Mouse (Mus musculus) hindlimb bud, embryonic 11.5 days (tissue): ENCODE results near the gene Tmtc1.

ENCODE experiments used
- DNase-seq: peaks from one replicate; pipeline ENCODE4 v3.0.0-alpha.2; 2012; ENCODE audit warnings: low read depth, low spot score; ENCODE audit errors: extremely low spot score

The Tmtc1 gene

DNA sequence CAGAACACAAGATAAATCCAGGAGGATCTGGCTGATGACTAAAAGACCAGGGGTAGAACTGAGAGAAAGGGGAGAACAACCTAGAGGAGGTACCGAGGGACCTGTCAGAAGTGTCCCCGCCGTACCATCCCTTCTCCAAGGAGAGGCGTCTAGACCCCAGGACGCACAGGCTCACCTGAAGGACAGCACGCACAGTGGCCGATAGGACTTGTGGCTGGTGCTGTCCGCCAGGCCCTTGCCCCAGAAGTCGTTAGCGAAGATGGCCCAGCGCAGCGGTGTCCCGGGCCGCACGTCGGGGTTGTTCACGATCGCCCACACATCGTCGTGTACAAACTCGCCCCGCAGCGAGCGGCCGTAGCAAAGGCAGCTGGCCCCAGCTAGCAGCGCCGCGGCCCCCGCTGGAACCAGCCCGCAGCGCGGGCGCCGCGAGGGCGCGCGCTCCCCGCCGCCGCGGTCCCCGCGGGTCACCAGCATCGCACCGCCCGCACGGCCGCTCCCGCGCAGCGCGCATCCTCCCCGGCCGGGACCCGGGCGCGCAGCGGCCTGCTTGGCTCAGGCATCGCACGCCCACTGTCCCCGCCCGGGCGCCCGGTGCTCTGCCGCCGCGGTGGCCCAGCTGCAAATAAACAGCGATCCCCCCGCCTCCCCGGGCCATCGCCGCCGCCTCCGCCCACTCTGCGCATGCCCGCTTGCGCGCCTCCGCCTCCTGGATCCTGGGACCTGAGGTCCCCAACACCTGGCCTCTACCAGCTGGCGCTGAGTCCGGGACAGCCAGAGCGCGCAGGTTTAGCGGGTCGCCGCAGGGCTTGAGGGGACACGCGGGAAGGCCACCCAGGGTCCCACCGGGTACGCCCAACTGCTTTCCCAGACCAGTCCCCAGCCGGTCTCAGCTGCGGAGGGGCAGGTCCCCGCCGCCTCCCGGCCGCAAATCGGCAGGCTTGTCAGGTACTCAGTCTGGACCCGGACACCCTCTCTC is at the start of gene Tmtc1:
Tmtc1 (minus strand) TSS at position 664 of the 976 bp plus-strand sequence.
- DNase-seq: no peak

DNA sequence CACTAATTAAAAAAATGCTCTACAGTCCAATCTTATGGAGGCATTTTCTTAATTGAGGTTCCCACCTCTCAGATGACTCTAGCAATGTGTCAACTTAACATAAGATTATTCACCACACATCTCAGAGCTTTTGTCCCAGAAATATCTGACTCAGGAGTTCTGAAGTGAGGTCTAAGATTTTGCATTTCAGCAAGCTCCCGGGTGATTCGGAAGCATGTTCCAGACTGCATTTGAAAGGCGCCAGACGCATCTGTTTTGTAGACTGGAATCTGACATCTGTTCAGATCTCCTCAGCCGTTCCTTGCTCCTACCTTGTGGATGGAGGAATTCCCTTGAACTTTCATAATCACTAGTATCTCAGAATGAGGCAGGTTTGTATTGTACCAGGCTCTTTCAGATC is 47.7 kb upstream of the Tmtc1 start:
- DNase-seq: no peak

DNA sequence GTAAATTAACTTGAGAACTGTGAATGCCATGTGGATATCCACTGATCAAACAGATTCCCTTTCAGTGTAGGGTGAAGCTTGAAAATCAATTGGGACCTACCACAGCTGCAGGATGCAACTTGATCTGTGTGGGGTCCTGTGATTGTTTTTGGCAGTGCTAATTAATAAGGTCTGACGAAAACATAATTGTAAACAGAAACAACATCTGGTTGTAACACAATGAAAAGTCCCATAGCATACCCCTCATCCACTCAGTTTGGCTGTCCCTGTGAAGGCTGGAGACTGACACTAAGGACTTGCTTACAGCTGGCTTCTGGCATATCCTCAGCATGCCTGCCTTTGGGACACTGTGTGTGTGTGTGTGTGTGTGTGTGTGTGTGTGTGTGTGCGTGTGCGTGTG is 42.6 kb upstream of the Tmtc1 start:
- DNase-seq: no peak

DNA sequence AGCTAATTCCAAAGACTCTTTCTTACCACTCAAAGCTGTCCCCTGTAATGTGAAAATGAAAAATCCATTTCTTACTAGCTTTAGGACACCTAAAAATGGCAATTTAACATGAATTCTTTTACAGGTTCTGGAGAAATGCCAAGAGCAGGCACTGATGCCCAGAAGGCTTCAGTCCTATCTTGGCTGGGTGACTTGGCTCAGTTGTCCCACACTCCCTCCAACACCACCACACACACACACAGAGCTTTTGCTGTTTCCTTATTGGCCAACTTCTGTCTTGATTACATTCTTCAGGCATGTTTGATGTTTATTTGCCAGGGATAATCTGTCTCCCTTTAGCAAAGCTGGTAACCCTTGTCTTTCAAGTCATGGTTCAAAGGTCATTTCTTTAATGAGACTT is 37.7 kb upstream of the Tmtc1 start:
- no peak for DNase-seq

DNA sequence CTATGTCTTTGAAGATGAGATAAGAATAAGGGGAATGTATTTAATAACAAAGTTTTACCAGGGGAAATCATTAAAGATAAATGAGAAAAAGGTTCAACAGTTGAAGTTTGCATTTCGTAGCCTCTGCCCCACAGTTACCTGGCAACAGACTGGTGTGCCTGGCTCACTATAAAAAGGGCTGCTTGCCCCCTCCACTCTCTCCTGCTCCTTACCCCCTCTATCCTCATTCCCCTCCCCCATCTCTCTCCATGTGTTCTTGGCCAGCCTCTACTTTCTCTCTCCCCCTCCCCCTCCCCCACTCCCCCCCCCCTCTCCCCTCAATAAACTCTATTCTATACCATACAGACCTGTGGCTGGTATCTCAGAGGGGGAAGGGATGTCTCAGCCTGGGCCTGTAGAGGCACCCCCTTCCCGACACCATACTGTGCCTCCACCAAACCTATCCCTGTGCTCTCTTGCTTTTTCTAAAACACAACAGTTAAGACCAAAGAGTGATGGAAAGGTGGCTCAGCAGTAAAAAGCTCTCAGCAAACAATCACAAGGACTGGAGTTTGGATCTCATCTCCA is 35.6 kb upstream of the Tmtc1 start:
- DNase-seq: no peak

DNA sequence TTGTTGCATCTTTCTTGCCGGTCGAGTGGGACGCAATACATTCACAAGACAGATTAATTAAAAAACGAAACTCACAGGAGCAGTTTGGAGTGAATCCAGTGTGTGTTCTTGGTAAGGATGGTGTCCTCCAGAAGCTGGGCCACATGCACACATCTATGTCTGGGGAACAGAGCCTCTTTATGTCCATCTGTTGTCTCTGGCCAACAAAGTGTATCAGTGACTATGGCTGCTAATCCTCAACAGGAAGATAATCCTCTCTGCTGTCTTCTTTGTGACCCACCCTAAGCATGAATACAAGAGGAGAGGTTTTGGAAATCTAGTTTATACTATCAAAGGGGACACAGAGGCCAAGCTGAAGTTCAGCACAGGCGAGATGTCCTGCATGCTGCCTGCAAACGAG is 34.2 kb upstream of the Tmtc1 start:
- no peak for DNase-seq

DNA sequence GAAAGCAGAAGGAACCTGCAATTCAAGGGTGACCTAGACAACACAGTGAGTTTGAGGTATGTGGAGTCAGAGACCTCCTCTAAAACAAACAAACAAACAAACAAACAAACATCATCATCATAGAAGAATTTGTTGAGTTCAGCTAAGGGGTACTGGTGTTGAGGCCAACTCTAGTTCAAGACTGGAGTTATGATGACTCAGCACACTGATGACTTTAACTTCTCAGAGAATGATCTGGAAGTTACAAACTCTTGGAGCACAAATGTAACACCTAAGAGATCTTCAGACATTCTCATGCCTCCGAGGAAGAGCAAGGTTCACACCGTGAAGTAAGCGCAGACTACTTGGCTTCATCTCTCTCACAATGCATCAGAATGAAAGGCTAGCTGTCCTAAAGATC is 28.1 kb upstream of the Tmtc1 start:
- no peak for DNase-seq

DNA sequence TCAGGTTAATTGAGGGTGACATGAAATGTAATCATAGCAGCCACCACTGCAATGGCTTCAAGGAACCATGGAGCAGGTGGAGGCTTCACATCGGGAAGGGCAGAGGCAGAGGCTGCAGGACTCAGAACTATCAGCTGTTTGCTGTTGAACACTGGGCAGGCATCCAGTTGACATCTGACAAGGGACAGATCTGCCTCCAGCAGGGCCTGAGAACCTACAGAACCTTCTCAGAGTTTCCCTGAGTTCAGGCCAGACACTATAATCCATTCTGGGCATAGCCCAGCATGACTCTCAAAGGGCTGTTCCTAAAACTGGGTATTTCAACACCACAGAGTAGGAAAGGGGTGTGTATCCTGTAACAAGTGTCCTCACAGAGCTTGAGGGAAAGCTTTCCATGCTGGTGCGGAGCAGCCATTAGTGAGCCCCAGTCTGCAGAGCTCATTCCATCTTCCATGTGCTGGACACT is 23.8 kb upstream of the Tmtc1 start:
- DNase-seq: no peak

DNA sequence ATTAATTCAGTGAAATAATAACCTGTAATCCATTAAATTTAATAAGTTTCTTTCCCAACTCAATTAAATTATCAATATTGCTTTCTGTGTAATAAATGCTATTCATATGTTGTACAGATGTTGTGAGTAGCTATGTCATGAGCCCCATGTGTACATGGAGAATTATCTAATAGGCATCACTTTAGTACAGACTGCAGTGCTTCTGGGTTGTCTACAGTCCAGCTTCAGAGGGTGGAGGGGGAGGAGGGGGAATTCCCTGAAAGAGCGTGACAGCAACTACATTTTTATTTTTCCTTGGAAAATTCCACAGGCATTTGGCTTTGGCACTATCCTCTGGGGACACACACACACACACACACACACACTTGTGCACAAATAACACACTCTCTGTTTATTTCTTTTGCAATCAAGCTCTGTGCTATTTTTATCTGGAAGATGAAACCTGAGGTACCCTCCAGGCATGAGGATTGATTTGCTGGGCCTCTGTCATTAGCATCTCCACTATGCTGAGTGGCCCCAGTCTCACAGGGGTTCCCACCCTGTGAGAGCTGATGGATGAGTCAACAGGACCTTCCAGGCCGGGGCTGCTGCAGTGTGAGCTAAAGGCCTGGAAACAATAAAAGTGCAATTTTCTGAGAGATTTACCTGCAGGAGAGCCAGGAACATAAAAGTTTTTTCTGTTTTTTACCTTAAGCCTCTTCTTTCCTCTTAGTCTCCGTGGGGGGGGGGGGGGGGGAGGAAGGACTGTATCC is 23.2 kb upstream of the Tmtc1 start:
- DNase-seq: no peak

DNA sequence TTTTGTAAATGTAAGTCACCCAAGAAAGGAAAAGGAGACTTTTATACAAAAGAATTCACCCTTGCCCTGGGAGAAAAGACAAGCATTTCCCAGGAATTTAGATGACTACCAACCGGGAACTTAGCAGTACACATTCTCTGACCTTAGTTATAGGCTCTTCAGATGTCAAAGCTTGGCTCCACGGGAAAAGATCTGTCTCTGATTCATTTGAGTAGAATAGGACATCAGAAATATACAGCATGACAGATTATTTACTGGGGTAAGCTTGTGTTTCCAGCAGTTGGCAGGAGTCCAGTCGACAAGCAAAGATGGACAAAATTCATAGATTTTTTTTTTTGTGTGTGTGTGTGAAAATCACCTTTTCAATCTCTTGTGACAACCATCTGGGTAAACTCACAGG is 15.4 kb upstream of the Tmtc1 start:
- no peak for DNase-seq

DNA sequence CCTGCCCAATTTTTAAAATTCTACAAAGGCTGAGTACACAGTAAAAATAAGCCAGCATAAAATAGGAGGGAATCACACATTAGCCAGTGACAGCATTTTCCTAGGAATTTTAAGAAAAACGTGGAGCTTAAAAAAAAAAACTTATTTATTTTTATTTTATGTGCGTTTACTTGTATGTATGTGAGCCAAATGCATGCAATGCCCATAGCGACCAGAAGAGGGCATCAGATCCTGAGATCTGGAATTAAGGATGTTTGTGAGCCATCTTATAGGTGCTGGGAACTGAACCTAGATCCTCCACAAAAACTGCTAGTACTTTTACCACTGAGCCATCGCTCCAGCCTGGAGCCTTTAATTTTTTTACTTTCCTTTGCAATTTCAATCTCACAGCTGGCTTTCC is 11.3 kb upstream of the Tmtc1 start:
- no peak for DNase-seq

DNA sequence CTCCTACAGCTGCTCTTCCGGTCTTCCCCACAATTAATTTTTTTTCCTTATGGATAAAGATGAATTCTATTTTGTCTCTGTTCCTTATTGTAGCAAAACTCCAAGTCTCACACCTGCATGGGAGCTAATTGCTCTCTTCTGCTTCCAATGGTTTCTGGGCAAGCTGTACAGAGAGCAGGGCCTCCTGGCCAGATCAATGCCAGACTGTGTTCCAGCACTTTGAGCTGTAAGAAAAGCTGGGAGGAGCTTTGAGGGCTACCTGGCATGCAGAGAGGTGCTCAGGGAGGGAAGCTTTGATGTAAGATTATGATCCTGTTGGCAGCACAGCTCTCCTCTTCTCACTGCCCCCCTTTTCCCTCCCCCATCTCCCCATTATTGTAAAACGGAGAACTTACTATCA is 10.6 kb upstream of the Tmtc1 start:
- no peak for DNase-seq

DNA sequence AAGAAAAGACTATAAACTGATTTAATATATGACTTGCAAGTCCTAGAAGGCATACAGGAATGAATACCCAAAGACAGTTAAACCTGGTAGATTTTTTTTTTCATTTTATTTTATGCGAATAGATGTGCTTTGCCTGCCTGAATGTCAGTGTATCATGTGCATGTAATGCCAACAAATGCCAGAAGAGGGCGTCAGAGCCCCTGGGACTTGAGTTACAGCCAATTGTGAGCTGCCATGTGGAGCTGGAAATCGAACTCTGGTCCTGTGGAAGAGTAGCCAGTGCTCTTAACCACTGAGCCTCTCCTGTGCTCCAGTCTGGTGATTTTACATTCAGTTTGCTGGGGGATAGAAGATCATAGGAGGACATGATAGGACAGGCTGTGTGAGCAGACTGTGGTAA is 4.0 kb upstream of the Tmtc1 start:
- DNase-seq: no peak

DNA sequence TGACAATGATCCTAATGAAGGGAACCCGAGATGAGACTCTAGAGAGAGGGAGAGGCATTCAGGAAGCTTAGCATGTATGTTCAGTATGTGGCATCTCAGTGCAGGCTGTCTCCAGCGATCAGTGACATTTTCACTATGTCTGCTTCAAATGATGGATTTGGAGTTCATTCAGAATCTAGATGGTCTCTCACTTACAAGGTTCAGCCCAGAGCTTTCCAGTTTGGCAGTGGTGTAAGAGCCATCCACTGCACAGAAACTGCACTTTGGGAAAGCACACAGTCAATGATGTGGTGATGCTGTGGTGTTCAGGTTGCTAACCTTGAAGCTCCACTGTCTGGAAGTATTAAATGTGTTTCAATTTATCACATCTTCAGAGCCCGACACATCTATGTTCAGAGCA is 1.9 kb upstream of the Tmtc1 start:
- no peak for DNase-seq

DNA sequence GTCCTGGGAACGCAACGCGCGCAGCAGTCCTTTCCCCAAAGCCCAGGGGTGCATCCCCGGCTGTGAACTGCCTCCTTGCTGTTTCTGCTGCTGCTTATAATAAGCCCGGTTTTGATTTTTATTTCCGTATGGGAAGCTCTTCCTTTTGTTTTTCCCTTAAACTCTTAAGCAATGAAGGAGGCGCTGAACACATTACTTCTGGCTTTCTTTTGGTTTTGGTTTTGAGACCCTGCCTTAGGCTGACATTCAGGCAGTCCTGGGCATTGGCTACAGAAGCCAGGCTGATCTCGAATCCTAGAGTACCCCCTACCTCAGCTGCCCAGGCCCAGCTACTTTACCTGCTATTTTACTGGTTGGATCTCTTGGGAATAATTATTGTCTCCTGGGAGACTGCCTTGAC is 607 bp upstream of the Tmtc1 start:
- DNase-seq: no peak

DNA sequence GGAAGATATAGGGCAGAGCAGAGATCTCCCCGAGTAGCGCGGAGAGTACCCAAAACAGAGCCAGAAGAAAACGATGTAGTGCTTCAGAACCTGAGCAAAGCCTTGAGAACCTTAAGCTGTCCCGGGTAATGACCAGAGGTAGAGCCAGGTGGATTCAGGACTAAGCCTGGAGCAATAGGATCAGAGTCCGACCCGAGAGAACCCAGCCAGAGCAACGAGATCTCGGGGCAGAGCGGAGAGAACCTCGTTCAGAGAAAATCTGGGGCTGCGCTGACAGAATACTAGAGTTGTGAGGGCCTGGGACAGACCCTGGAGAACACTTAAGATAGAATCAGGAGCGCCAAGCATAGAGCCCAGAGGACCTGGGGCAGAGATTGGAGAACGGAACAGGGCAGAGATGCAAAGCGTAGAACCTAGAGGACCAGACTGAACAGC is 881 bp downstream of the Tmtc1 start:
- no peak for DNase-seq

DNA sequence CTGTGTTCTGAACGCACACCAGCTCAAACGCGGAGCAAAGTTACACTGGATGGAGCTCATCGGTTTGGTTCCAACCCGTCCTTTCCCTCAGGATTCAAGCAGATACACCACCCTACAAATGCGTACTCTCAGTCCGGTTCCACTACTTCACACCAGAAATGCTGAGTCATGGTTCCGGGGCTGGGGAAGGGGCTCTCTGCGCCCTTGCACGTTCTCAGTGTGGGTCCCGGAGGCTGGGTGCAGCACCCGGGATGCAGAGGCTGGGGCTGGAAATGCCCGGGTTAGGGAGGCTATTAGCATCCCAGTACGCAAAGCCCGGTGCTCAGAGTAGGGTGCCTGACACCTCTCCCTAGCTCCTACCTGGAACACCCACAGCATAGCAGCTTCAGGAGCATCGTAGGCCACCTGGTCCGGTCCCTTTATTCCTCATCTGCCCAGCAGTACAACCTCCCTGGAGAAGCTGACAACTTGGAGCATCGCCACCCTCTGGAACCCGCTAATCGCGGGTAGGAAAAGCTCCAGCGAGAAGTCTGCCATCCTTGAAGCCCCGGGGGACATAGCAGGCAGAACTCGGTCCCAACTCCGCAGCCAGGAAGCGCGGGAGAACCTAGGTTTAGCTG is 1.4 kb downstream of the Tmtc1 start:
- DNase-seq: no peak

DNA sequence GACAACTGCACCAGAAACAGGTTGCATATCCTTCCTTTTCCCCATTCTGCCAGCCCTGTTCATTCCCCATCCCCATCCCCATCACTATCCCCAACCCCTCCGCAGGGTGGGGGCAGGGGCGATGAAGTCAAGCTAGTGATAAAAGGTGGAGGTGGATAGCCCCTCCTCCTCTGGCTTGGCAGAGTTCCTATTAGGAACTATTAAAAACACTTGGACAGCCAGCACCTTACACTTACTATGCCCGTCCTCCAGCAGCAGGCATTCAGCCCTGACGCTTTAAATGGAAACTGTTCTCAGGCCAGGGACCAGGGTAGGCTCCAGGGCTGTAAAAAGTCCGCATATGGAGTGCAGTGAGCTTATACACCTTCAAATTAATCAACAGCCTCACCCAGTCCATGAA is 2.3 kb downstream of the Tmtc1 start:
- no peak for DNase-seq

DNA sequence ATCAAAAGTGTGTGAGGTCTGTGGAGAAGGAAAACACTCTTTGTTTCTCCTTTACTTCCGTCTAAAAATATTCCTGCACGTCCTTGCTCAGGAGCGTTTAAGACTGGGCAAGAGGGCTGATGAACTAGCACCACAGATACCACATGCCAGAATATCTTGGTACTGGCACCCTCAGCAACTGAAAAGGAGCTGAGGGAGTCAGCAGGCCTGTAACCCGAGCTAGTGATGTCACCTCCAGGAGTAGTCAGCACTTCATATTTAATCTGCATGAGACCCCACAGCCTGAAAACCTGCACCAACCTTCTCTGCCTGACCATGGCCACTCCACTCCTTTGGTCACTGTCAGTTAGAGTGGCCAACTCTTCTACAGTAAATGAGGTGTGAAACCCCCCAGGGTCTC is 5.1 kb downstream of the Tmtc1 start:
- DNase-seq: no peak

DNA sequence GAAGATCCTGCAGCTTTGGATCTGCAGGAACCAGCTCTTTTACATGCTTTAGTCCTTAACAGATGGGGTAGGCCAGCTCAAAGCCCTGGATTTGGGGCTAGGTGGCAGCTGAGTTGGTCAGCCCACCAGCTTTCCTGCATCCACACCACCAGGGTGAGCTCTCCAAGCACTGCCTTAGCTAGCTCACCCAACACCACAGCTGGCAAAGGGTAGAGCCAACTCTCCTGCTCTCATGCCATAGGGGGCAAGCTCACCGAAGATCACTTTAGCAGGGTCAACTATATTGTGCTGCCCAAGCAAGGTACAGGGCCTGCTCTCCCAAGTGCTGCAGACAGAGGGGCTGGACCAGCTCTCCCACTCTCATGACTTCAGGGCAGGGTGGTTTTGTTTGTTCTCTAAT is 6.6 kb downstream of the Tmtc1 start:
- DNase-seq: no peak

DNA sequence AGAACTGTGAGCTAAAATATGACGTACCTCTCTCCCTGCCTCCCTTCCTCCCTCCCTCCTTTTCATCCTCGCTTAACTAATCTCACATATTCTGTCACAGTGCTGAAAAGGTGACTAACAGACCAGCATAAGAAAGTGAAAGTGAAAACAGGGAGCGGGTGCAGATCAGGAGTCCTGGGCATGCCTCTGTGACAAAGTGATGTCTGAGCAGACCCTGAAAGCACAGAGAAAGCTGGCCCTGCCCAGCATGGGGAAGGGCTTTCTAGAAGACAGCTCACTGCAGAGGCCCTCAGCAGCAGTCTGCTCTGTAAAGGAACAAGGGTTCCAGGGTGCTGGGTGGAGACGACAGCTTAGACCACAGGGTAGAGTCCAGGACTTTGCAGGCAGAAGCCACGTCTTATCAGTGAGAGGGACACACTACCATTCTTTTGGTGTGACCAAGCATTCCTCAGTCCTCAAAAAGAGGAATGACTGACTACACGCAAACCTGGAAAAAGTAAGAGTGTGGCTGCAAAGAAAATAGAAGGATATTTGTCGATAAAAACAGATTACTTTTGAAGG is 7.7 kb downstream of the Tmtc1 start:
- no peak for DNase-seq
